Mouse (Mus musculus) lung, embryonic 16.5 days (tissue): ENCODE data around the gene Wdr46. TPM values are rescaled to one million over a fixed set of nuclear protein-coding genes. Genes with fewer than 3 reads are reported as not detected.

Experiments used
- ATAC-seq: fragments of 200-750 bp; cut with Nextera tagmentation; 2 replicates; pipeline ENCODE4 v1.8.0; 2017; ENCODE audit warnings: low read depth, mild to moderate bottlenecking, moderate library complexity
- H3K27ac ChIP-seq: fragments of 300-500 bp; sonication (generic); 2 replicates; pipeline ENCODE4 v1.5.1; 2014; ENCODE audit warnings: mild to moderate bottlenecking, control low read depth, low read length
- H3K27me3 ChIP-seq: fragments of 300-500 bp; sonication (generic); 2 replicates; pipeline ENCODE4 v1.6.1; 2014; ENCODE audit warnings: low read depth, low read length, mixed read lengths; ENCODE audit not compliant: control insufficient read depth, insufficient read depth
- H3K36me3 ChIP-seq: fragments of 300-500 bp; sonication (generic); 2 replicates; pipeline ENCODE4 v1.6.1; 2014; ENCODE audit warnings: low read length; ENCODE audit not compliant: control insufficient read depth, insufficient read depth
- H3K4me1 ChIP-seq: fragments of 300-500 bp; sonication (generic); replicated peaks from 2 replicates; pipeline ENCODE4 v1.6.1; 2014; ENCODE audit warnings: low read length, mixed read lengths; ENCODE audit not compliant: control insufficient read depth, insufficient read depth
- H3K4me2 ChIP-seq: fragments of 300-500 bp; sonication (generic); 2 replicates; pipeline ENCODE4 v1.6.1; 2014; ENCODE audit warnings: low read depth, low read length, control low read depth
- H3K4me3 ChIP-seq: fragments of 300-500 bp; sonication (generic); 2 replicates; pipeline ENCODE4 v1.5.1; 2014; ENCODE audit warnings: mild to moderate bottlenecking, low read length, control low read depth
- H3K9ac ChIP-seq: fragments of 300-500 bp; sonication (generic); 2 replicates; pipeline ENCODE4 v1.6.1; 2014; ENCODE audit warnings: low read length, control low read depth
- H3K9me3 ChIP-seq: fragments of 300-500 bp; sonication (generic); 2 replicates; pipeline ENCODE4 v1.6.1; 2016; ENCODE audit warnings: low read length; ENCODE audit not compliant: control insufficient read depth
- WGBS: fragments of 180-500 bp; shearing (Covaris S2); extraction: QIAGEN DNeasy Blood & Tissue Kit; methylation state at CpG from one replicate; pipeline ENCODE4 v1.1.7; 2014; 5-methylcytosine and 5-hydroxymethylcytosine counted together
- polyA plus RNA-seq: library from polyadenylated mRNA; unstranded; fragments of >200 nt; fragmentation: Nextera tagmentation; extraction: Ambion mirVana; gene quantifications from 2 replicates; pipeline ENCODE4 v1.2.1, GENCODE M21; 2015

The Wdr46 gene
- polyA plus RNA-seq, 1 experiment from 2014 or later: 20.2 TPM

GRCm38 (mm10) chr17:33916847-33917655 lies 23.4 kb upstream of the Wdr46 start:
- 67% methylated on average over 31 of the region's 31 CpGs for WGBS
- peaks cover 24% of the 10 kb centered on the region for H3K4me1 ChIP-seq
- H3K27me3 ChIP-seq: no peaks in the 10 kb centered on the region
- H3K9ac ChIP-seq: peak overlapping the region; percentile 70
- peak overlapping the region; percentile 73 for H3K4me2 ChIP-seq
- H3K27ac ChIP-seq: no peak overlapping the region
- peaks cover 28% of the 10 kb centered on the region for H3K36me3 ChIP-seq
- H3K9me3 ChIP-seq: no peaks in the 10 kb centered on the region
- H3K4me3 ChIP-seq: peak overlapping the region; percentile 65
- ATAC-seq: no peak

GRCm38 (mm10) chr17:33917656-33918292 lies 22.7 kb upstream of the Wdr46 start:
- Histone ChIP-seq H3K9me3 (no peaks in the 10 kb centered on the region), H3K27me3 (no peaks in the 10 kb centered on the region), H3K4me3 (no peak overlapping the region), H3K9ac (no peak overlapping the region), H3K36me3 (peaks cover 25% of the 10 kb centered on the region), H3K4me2 (no peak overlapping the region), H3K27ac (no peak overlapping the region), H3K4me1 (peaks cover 24% of the 10 kb centered on the region)
- ATAC-seq: no peak
- 82% methylated on average over 18 of the region's 18 CpGs for WGBS

GRCm38 (mm10) chr17:33918293-33919203 lies 21.9 kb upstream of the Wdr46 start:
- peaks cover 24% of the 10 kb centered on the region for H3K4me1 ChIP-seq
- peak overlapping the region; percentile 84 for H3K4me3 ChIP-seq
- peak overlapping the region; percentile 98 for H3K4me2 ChIP-seq
- peaks cover 19% of the 10 kb centered on the region for H3K36me3 ChIP-seq
- H3K9me3 ChIP-seq: no peaks in the 10 kb centered on the region
- H3K9ac ChIP-seq: peak overlapping the region; percentile 88
- no peaks in the 10 kb centered on the region for H3K27me3 ChIP-seq
- WGBS: 56% methylated on average over 37 of the region's 37 CpGs
- peak overlapping the region; percentile 88 for H3K27ac ChIP-seq
- ATAC-seq: no peak

GRCm38 (mm10) chr17:33919351-33920281 lies 20.8 kb upstream of the Wdr46 start:
- peak; percentile 35 for ATAC-seq
- peaks cover 11% of the 10 kb centered on the region for H3K36me3 ChIP-seq
- 0% methylated on average over 52 of the region's 52 CpGs for WGBS
- peak overlapping the region; percentile 98 for H3K4me2 ChIP-seq
- H3K4me3 ChIP-seq: peak overlapping the region; percentile 84
- no peaks in the 10 kb centered on the region for H3K9me3 ChIP-seq
- H3K4me1 ChIP-seq: peaks cover 24% of the 10 kb centered on the region
- no peaks in the 10 kb centered on the region for H3K27me3 ChIP-seq
- peak overlapping the region; percentile 88 for H3K27ac ChIP-seq
- H3K9ac ChIP-seq: peak overlapping the region; percentile 88

- peak overlapping the region; percentile 88 for H3K27ac ChIP-seq
- peak; percentile 59 for ATAC-seq
- peak overlapping the region; percentile 84 for H3K4me3 ChIP-seq
- H3K4me1 ChIP-seq: peaks cover 16% of the 10 kb centered on the region
- no peaks in the 10 kb centered on the region for H3K9me3 ChIP-seq
- peaks cover 13% of the 10 kb centered on the region for H3K36me3 ChIP-seq
- WGBS: under 1% methylated on average over 36 of the region's 36 CpGs
- H3K9ac ChIP-seq: peak overlapping the region; percentile 88
- no peaks in the 10 kb centered on the region for H3K27me3 ChIP-seq
- H3K4me2 ChIP-seq: peak overlapping the region; percentile 98
These were observed 20.0 kb upstream of the Wdr46 start for GRCm38 (mm10) chr17:33920282-33921097.

GRCm38 (mm10) chr17:33921361-33921760 lies 19.1 kb upstream of the Wdr46 start:
- Histone ChIP-seq H3K27me3 (no peaks in the 10 kb centered on the region), H3K4me3 (no peak overlapping the region), H3K4me1 (peaks cover 15% of the 10 kb centered on the region), H3K4me2 (no peak overlapping the region), H3K9ac (no peak overlapping the region), H3K27ac (no peak overlapping the region), H3K9me3 (no peaks in the 10 kb centered on the region), H3K36me3 (peaks cover 13% of the 10 kb centered on the region)
- no peak for ATAC-seq
- WGBS: 83% methylated on average over 7 of the region's 7 CpGs

GRCm38 (mm10) chr17:33924577-33925283 lies 15.7 kb upstream of the Wdr46 start:
- H3K4me3 ChIP-seq: no peak overlapping the region
- no peak overlapping the region for H3K4me2 ChIP-seq
- 78% methylated on average over 10 of the region's 10 CpGs for WGBS
- no peak overlapping the region for H3K27ac ChIP-seq
- H3K36me3 ChIP-seq: peaks cover 5% of the 10 kb centered on the region
- no peak overlapping the region for H3K9ac ChIP-seq
- ATAC-seq: no peak
- peaks cover 11% of the 10 kb centered on the region for H3K4me1 ChIP-seq
- H3K9me3 ChIP-seq: no peaks in the 10 kb centered on the region
- no peaks in the 10 kb centered on the region for H3K27me3 ChIP-seq
